Mouse (Mus musculus): ENCODE results near the gene Snhg11. TPM values are rescaled to one million over a fixed set of nuclear protein-coding genes. Genes with fewer than 3 reads are reported as not detected.

Snhg11 gene
- total and polyA plus RNA-seq, 3 experiments: 0.22 TPM; not detected in 2

DNA sequence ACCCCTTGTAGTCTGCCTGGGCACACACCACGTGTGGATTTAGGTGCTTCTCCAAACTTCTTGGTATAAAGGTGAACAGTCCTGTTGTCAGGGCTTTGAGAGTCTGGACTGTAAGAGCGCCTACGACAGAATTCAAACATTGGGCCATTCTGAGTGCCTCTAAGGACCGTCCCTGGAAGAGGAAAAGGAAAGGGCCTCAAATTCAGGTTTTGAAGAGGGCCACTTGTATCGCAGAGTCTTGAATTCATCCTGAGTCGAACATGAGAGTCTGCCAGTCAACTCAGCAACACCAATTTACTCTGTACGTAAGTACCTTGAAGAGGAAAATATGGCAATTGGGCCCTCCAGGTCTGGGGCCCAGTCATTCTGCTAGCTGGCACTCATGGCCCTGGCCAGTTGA lies 27.5 kb downstream of the Snhg11 start:
- no peak for DNase-seq (ENCODE audit: low spot score)
- Histone ChIP-seq H3K36me3 (replicated peaks) (no peaks in the 10 kb centered on the region), H3K4me1 (ENCODE audit: insufficient read depth, low read depth, low read length) (no peaks in the 10 kb centered on the region), H3K4me3 (ENCODE audit: low read depth, low read length) (no peak overlapping the region), H3K9me3 (replicated peaks) (no peaks in the 10 kb centered on the region), H3K27me3 (ENCODE audit: insufficient read depth, low read length) (peaks cover 25% of the 10 kb centered on the region)
- no peak for TF ChIP-seq GATA1 (IDR thresholded peaks at IDR 0.05; ENCODE audit: borderline replicate concordance, low read length)
- TF ChIP-seq GATA2 (IDR thresholded peaks at IDR 0.05; ENCODE audit: borderline replicate concordance, low read depth, low read length): no peak
- TF ChIP-seq TAL1 (conservative IDR thresholded peaks at IDR 0.05; ENCODE audit: low read depth, low read length): no peak
- TF ChIP-seq POLR2AphosphoS5 (IDR thresholded peaks at IDR 0.05; ENCODE audit: insufficient replicate concordance, low read depth, low read length): no peak
- TF ChIP-seq CTCF (IDR thresholded peaks at IDR 0.05; ENCODE audit: low read depth, low read length): no peak
- ATAC-seq (ENCODE audit: extremely low read depth, insufficient number of reproducible peaks, low FRiP score, poor library complexity, severe bottlenecking): no peak

DNA sequence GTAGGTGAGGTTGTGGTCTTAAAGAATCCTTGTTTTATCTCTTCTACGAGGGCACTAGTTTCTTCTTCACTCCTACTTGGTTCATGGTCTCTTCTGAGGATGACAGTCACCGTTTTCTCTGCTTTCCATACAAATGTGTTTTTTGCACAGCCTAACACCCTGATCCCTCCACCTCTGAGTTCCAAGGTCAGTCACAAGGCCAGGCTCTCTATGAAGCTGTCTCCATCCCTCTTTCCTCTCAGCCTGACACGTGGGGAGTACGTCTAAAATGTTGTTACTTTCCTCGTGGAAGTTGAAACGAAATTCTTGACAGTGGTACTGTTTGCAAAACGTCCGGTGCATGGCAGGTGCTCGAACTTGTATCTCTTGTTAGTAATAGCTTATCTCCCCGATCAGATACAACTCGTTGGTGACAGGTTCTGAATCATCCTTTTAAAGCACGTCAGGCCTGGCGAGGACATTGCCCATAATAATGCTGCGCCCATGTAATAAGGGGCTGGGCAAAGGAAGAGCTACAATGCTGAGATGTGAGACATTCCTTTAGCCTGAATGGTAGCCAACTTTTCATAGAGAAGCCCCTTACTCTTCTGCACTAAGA lies 33.7 kb downstream of the Snhg11 start:
- peaks cover 7% of the 10 kb centered on the region for H3K27me3 ChIP-seq (ENCODE audit: insufficient read depth, low read length)
- peak overlapping the region; percentile 98; the same call in 1 of the 2 replicates for H3K4me3 ChIP-seq (ENCODE audit: low read depth, low read length)
- H3K9me3 ChIP-seq (replicated peaks): no peaks in the 10 kb centered on the region
- TF ChIP-seq CTCF (IDR thresholded peaks at IDR 0.05; ENCODE audit: low read depth, low read length) (no peak), GATA2 (IDR thresholded peaks at IDR 0.05; ENCODE audit: borderline replicate concordance, low read depth, low read length) (no peak), POLR2AphosphoS5 (IDR thresholded peaks at IDR 0.05; ENCODE audit: insufficient replicate concordance, low read depth, low read length) (no peak), TAL1 (conservative IDR thresholded peaks at IDR 0.05; ENCODE audit: low read depth, low read length) (no peak), GATA1 (IDR thresholded peaks at IDR 0.05; ENCODE audit: borderline replicate concordance, low read length) (no peak)
- DNase-seq (ENCODE audit: low spot score): no peak
- no peak for ATAC-seq (ENCODE audit: extremely low read depth, insufficient number of reproducible peaks, low FRiP score, poor library complexity, severe bottlenecking)
- H3K4me1 ChIP-seq (ENCODE audit: insufficient read depth, low read depth, low read length): peaks cover 38% of the 10 kb centered on the region
- peaks cover 4% of the 10 kb centered on the region for H3K36me3 ChIP-seq (replicated peaks)

DNA sequence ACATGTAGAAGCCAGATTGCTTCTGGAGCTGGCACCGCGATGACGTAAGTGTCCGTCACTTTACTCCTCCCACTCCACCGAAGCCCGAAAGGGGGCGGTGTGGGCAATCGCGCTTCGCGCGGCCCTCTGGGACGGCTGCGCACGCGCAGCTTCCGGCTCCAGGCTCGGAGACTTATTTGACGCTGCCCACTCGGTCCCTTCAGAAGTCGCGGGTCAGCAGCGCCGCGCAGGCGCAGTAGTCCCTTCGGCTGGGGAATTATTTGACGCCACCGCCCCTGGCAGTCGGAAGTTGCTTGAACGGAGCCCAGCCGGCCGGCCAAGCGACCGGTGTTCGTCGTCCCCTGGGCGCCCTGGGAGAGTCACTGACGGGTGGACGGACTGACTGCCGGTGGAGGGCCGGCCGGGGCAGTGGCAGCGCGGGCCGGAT lies 34.2 kb downstream of the Snhg11 start, which contains the start of gene Ralgapb:
Ralgapb (plus strand) TSS at position 254 of the 427 bp plus-strand sequence.
- DNase-seq (ENCODE audit: low spot score) (peak; percentile 94), ATAC-seq (ENCODE audit: extremely low read depth, insufficient number of reproducible peaks, low FRiP score, poor library complexity, severe bottlenecking) (peak; percentile 71)
- H3K27me3 ChIP-seq (ENCODE audit: insufficient read depth, low read length): peaks cover 4% of the 10 kb centered on the region
- H3K4me1 ChIP-seq (ENCODE audit: insufficient read depth, low read depth, low read length): peaks cover 43% of the 10 kb centered on the region
- TF ChIP-seq POLR2AphosphoS5 (IDR thresholded peaks at IDR 0.05; ENCODE audit: insufficient replicate concordance, low read depth, low read length): no peak
- no peak for TF ChIP-seq GATA1 (IDR thresholded peaks at IDR 0.05; ENCODE audit: borderline replicate concordance, low read length)
- peak; percentile 20; the same call in 1 of the 2 replicates for TF ChIP-seq CTCF (IDR thresholded peaks at IDR 0.05; ENCODE audit: low read depth, low read length)
- H3K36me3 ChIP-seq (replicated peaks): peaks cover 4% of the 10 kb centered on the region
- H3K4me3 ChIP-seq (ENCODE audit: low read depth, low read length): peak within 1 kb of the TSS; percentile 98
- no peaks in the 10 kb centered on the region for H3K9me3 ChIP-seq (replicated peaks)

DNA sequence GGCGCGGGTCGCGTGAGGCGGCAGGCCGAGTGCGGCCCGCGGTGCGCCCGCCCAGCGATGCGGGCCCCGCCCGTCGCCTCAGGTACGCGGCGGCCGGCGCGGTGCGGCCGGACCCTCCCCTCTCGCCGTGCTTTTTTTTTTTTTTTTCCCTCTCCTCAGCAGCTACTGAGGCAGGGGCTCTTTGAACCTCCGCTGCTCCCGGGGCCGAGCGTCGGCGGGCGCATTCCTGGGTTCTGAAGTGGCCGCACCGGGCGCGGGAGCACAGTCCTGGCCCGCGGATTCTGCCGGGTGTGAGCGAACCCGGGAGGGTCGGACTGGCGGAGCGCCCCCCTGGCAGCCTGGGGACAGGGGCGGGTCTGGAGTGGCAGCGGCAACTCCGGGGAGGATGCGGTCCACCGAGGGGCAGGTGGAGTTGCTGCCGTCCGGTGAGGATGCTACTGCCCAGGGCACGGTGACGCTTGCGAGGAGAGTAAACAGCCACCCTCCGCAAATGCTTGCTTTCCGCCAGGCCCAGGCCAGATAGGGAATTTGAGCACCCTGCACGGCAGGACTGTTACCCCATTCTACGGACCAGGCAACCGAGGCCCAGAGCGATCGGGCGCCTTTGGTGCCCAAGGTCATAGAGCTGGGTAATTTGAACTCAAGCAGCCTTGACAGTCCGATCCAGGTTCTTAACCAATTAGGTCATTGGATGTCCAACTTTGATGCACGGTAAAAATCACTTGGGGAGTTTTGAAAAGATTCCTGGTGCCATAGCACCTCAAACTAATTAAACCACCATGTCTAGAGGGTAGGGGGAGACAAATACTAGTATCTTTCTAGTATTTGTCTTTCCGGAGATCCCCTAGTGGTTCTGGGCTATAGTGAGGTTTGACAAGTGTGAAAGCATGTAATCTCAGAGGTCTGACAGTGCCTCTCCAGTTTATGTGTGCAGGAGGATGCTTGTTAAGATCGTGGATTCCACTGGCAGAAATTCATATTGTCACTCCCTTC lies 34.9 kb downstream of the Snhg11 start:
- Histone ChIP-seq H3K9me3 (replicated peaks) (no peaks in the 10 kb centered on the region), H3K4me3 (ENCODE audit: low read depth, low read length) (peak overlapping the region; percentile 98), H3K36me3 (replicated peaks) (peaks cover 4% of the 10 kb centered on the region), H3K4me1 (ENCODE audit: insufficient read depth, low read depth, low read length) (peaks cover 47% of the 10 kb centered on the region), H3K27me3 (ENCODE audit: insufficient read depth, low read length) (peaks cover 3% of the 10 kb centered on the region; the same call in 1 of the 2 replicates)
- TF ChIP-seq TAL1 (conservative IDR thresholded peaks at IDR 0.05; ENCODE audit: low read depth, low read length) (no peak), GATA1 (IDR thresholded peaks at IDR 0.05; ENCODE audit: borderline replicate concordance, low read length) (no peak)
- ATAC-seq (ENCODE audit: extremely low read depth, insufficient number of reproducible peaks, low FRiP score, poor library complexity, severe bottlenecking): no peak
- DNase-seq (ENCODE audit: low spot score): peak; percentile 19

DNA sequence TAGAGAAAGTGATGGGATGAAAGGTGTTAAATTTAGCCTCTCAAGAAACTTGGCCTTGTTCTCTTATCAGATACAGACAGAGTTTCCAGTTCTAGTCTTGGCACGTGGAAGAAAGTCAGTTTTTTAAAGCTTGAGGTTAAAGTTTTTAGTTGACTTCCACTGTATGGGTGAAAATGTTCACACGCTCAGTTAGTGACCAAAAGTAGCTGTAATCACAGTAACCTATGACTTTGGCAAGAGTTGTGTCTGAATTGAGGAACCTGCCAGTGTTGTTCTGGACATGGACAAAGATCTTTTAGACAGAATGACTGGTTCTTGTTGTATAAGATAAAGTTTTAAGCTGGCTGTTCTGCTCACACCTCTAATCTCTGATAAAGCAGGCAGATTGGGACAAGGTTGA lies 37.8 kb downstream of the Snhg11 start:
- H3K4me1 ChIP-seq (ENCODE audit: insufficient read depth, low read depth, low read length): peaks cover 53% of the 10 kb centered on the region

DNA sequence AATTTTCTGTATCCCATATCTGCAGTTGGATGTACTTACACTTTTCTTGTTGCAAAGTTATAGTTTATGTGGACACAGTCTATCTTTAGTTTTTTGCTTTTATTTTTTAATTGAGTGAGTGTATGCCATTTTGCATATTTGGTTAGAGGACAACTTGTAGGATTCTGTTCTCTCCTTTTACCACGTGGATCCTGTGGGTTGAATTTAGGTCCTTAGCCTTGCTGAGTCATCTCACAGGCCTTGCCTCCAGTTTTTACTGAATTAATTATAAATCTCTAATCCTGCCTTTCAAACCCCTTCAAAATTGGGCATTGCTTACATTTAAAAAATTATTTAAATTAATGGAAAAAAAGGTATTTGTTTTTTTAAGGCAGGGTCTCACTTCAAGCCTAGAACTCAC lies 40.4 kb downstream of the Snhg11 start:
- Histone ChIP-seq H3K4me3 (ENCODE audit: low read depth, low read length) (no peak overlapping the region), H3K4me1 (ENCODE audit: insufficient read depth, low read depth, low read length) (peaks cover 38% of the 10 kb centered on the region), H3K27me3 (ENCODE audit: insufficient read depth, low read length) (no peaks in the 10 kb centered on the region), H3K36me3 (replicated peaks) (peaks cover 13% of the 10 kb centered on the region), H3K9me3 (replicated peaks) (no peaks in the 10 kb centered on the region)
- no peak for TF ChIP-seq CTCF (IDR thresholded peaks at IDR 0.05; ENCODE audit: low read depth, low read length)
- TF ChIP-seq POLR2AphosphoS5 (IDR thresholded peaks at IDR 0.05; ENCODE audit: insufficient replicate concordance, low read depth, low read length): no peak
- no peak for TF ChIP-seq GATA1 (IDR thresholded peaks at IDR 0.05; ENCODE audit: borderline replicate concordance, low read length)
- no peak for TF ChIP-seq TAL1 (conservative IDR thresholded peaks at IDR 0.05; ENCODE audit: low read depth, low read length)
- no peak for TF ChIP-seq GATA2 (IDR thresholded peaks at IDR 0.05; ENCODE audit: borderline replicate concordance, low read depth, low read length)
- no peak for DNase-seq (ENCODE audit: low spot score)
- ATAC-seq (ENCODE audit: extremely low read depth, insufficient number of reproducible peaks, low FRiP score, poor library complexity, severe bottlenecking): no peak

More for the DNA sequence above, 37.8 kb downstream of the Snhg11 start:
- DNase-seq (ENCODE audit: low spot score): no peak
- peak; percentile 2; the same call in 1 of the 2 replicates for ATAC-seq (ENCODE audit: extremely low read depth, insufficient number of reproducible peaks, low FRiP score, poor library complexity, severe bottlenecking)
- TF ChIP-seq TAL1 (conservative IDR thresholded peaks at IDR 0.05; ENCODE audit: low read depth, low read length) (no peak), CTCF (IDR thresholded peaks at IDR 0.05; ENCODE audit: low read depth, low read length) (no peak), POLR2AphosphoS5 (IDR thresholded peaks at IDR 0.05; ENCODE audit: insufficient replicate concordance, low read depth, low read length) (no peak), GATA1 (IDR thresholded peaks at IDR 0.05; ENCODE audit: borderline replicate concordance, low read length) (no peak), GATA2 (IDR thresholded peaks at IDR 0.05; ENCODE audit: borderline replicate concordance, low read depth, low read length) (no peak)
- peaks cover 4% of the 10 kb centered on the region for H3K36me3 ChIP-seq (replicated peaks)
- no peak overlapping the region for H3K4me3 ChIP-seq (ENCODE audit: low read depth, low read length)
- H3K27me3 ChIP-seq (ENCODE audit: insufficient read depth, low read length): no peaks in the 10 kb centered on the region
- H3K9me3 ChIP-seq (replicated peaks): no peaks in the 10 kb centered on the region
